Mouse (Mus musculus): ENCODE measurements around the gene Gxylt2.

GRCm38 (mm10) chr6:100780421-100780820 lies 75.9 kb downstream of the Gxylt2 start:
- no peak for TF ChIP-seq GATA1 (IDR thresholded peaks at IDR 0.05; ENCODE audit: borderline replicate concordance, low read length)
- no peak for TF ChIP-seq FLI1 (IDR thresholded peaks at IDR 0.05; ENCODE audit: low read length)

All from megakaryocyte, embryonic 14.5 days (primary cell).